Mouse (Mus musculus): ENCODE measurements around the gene Rps27. TPM values are rescaled to one million over a fixed set of nuclear protein-coding genes. Genes with fewer than 3 reads are reported as not detected.

Rps27 gene
- polyA plus RNA-seq (2017; shearing (Covaris generic)): 4,745 TPM

DNA sequence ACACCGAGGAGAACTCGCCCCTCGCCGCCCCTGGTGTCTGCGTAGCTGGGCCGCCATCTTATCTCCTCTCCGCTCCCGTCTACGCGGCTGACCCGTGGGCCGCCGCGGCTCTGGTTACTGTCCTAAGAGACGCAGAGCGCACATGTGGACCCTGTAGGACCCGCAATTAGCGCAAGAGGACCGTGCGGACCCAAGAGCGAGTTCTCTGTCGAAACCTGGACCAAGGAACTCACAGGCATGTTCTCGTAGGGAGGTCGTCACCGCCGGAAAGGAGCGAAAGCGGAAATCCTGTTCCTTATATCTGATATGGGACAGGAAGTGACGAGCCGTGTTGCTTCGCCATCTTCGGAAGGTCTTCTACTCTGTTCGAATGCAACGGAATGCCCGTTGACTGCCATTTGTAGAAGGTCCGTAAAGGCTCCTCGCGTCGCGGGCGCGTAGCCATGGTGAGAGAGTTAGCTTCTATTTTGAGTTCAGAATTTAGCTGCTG is at the start of gene Rps27, which contains the start of gene Rab13:
Gene Rps27, minus strand, starts transcription at position 275 of the 490 bp plus-strand sequence.
Gene Rab13, plus strand, starts transcription at position 319 of the 490 bp plus-strand sequence.

DNA sequence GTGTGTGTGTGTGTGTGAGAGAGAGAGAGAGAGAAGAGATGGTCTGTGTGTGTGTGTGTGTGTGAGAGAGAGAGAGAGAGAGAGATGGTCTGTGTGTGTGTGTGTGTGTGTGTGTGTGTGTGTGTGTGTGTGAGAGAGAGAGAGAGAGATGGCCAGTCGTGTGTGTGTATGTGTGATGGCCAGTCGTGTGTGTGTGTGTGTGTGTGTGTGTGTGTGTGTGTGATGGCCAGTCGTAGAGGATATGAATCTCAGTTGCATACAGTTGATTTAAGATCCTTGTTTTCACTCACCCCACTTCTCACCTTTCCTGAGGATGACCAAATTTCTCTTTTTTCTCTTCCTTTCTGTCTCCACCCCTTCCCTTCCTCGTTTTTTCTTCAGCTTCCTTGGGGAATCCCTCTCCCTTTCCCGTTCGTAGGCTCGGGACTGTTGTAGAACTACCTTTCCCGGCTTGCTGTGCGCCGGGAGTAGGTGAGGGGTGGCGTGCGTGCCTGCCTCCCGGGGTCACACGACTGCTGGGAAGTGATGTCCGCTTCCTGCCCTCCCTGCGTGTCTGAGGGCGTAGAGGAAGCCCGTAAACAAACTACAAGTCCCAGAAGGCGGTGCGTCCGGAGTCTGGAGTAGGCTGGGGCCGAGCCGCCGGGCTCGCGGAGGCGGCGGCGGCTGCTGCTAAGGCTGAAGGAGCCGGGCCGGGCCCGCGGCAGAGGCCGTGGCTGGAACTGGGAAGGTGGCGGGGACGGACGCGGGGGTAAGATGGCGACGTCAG is 40.4 kb upstream of the Rps27 start, which contains the start of gene Crtc2:
Gene Crtc2, plus strand, starts transcription at position 511 of the 766 bp plus-strand sequence.

DNA sequence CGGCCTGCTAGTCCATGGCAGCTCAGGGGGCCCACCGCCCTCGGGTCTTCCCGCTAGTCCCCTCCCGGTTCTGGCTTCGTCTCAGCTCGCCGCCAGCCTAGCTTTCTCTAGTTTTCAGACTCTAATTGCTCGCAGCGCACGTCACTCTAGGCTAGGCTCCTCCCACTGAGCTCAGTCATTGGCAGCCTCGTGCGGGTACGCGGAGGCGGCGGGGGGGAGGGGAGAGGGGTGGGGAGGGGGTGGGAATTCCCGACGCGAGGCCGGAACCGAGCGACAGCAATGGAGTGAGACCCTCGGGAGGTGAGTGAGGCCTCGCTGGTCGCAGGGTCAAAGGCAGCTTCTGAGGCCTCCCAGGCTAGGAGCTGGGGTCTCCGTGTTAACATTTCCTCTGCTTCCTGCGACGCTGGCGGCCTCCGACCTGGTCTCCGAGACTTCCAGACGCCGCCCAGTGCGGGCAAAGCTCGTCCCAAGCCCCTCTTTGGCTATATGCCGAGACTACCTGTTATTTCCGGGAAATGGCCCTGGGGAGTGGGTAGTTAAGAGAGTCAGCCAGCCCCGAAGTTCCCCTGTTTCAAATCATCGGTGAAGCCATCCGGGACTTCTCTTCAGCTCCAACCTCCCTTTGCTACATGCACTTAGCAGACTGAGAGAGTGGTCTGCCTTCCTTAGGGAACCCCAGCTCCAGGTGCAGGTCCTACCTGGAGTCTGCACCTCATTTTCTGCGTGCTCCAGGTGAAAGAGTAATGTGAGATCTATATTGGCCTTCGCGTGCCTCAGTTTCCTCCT is 34.7 kb upstream of the Rps27 start, which contains the start of gene Slc39a1:
Gene Slc39a1, plus strand, starts transcription at position 213 of the 786 bp plus-strand sequence.

DNA sequence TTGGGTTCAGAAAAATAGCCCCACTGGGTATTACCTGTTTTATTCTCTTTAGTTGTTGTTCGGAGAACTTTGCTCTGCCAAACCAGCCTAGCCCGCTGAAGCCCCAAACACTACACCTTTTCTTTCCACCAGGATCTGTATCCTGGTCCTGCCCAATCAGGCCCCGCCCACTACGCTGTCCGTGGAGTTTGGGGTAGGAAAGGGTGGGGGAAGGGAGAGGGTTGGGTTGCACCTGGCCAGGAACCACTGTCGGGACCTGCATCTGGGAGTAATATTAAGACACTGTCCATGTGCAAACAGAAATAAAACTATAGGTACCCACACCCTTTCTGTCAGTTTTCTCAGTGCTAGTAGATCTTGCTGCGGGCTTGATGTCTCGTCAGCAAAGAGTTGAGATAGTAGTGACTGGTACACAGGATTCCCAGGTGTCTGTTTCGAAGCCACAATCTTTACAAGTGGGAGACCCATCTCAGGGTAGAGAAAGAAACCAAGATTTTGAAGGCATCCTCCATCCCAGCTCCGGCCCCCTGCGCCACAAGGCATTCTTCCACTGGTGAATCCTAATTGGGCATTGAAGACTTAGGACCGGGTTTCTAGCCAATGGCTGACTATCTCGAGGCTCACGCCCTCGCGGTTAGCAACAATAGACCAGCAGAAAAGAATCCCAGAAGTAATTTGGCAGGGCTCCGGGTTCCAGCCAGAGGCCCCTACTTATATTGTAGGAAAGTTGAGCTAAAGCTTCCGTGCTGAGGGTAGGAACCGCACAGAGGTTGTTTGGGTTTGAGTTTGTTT is 29.7 kb upstream of the Rps27 start, which contains the start of gene Creb3l4:
Gene Creb3l4, minus strand, starts transcription at position 529 of the 792 bp plus-strand sequence.

DNA sequence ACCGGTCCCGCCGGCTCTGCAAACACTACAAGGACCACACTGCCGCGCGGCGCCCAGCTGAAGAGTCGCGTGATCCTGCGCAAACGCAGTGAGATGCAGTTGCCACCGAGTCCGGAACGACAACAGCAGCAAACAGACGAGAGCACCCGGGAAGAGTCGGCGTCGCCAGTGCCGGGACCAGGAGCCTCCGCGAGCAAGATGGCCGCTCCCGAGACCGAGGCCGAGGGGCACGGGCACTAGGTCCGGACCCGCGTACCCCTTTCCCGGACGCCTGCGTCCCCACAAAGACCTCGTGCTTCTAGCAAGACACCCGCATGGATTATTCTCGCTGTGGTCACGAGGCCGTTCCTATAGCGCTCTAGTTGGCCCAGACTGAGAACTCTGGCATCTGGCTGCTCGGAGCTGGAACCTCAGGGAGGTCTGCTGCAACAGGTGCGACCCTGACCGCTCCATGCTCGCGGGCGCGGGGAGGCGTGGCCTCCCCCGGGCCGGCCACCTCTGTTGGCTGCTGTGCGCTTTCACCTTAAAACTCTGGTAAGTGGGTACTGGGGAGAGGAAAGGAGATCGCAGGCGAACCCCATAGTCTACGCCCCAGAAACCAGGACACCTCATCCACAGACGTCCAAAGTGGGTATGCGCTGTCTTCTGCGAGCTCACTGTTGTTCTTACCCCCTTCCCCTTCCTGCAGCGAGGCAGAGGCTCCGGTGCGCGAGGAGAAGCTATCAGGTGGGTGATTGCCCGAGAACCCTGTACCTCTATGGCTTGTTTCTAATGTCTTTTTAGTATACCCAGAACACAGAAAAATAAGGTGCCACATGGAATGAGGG is 18.3 kb upstream of the Rps27 start, which contains the start of gene Jtb:
Gene Jtb, plus strand, starts transcription at position 91 of the 827 bp plus-strand sequence.

Other genes with a start within 250 kb of the Rps27 start
- 89.9 TPM for gene Hax1, start 214.9 kb downstream of the Rps27 start, polyA plus RNA-seq (2017; shearing (Covaris generic))
- 129 TPM for gene 4933434E20Rik, start 162.0 kb downstream of the Rps27 start, polyA plus RNA-seq (2017; shearing (Covaris generic))
- 204 TPM for gene Ubap2l, start 161.0 kb downstream of the Rps27 start, polyA plus RNA-seq (2017; shearing (Covaris generic))
- gene Tpm3, start 141.0 kb downstream of the Rps27 start, polyA plus RNA-seq (2017; shearing (Covaris generic)): 930 TPM
- gene Nup210l, start 109.5 kb downstream of the Rps27 start, polyA plus RNA-seq (2017; shearing (Covaris generic)): 0.71 TPM
- gene Rab13, start within 50 bp of the Rps27 start, polyA plus RNA-seq (2017; shearing (Covaris generic)): 0.32 TPM
- 150 TPM for gene Jtb, start 17.9 kb upstream of the Rps27 start, polyA plus RNA-seq (2017; shearing (Covaris generic))
- gene Creb3l4, start 29.9 kb upstream of the Rps27 start, polyA plus RNA-seq (2017; shearing (Covaris generic)): not detected
- gene Slc39a1, start 34.5 kb upstream of the Rps27 start, polyA plus RNA-seq (2017; shearing (Covaris generic)): 1.8 TPM
- gene Crtc2, start 40.5 kb upstream of the Rps27 start, polyA plus RNA-seq (2017; shearing (Covaris generic)): 112 TPM
- gene Dennd4b, start 51.5 kb upstream of the Rps27 start, polyA plus RNA-seq (2017; shearing (Covaris generic)): 40.7 TPM
- gene Gatad2b, start 79.5 kb upstream of the Rps27 start, polyA plus RNA-seq (2017; shearing (Covaris generic)): 14.9 TPM
- not detected for gene Slc27a3, start 176.3 kb upstream of the Rps27 start, polyA plus RNA-seq (2017; shearing (Covaris generic))
- 19.2 TPM for gene Ints3, start 220.0 kb upstream of the Rps27 start, polyA plus RNA-seq (2017; shearing (Covaris generic))

All from naive thymus-derived CD4-positive, alpha-beta T cell, adult 5 months (primary cell).